Mouse (Mus musculus): ENCODE measurements around the gene Faxc.

Gene Faxc

DNA sequence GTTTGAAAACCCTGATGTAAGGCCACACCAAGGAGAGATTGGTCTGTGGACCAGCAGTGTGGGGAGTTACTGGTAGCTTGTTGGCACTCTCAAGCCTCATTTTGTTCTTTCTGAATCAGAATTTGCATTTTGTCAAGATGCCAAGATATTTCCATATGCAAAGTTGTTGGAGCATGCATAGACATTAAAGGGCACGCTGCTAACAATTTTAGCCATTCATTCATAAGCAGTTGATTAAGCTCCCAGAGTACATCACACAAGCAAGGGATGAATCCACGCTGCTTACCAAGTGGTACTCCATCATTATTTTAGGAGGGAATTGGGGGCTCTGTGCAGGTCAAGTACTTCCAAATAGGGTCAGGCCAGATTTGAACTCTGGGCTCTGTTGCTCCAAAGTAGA, 98.8 kb downstream of the Faxc start:
- no peak for DNase-seq (ENCODE audit: low read depth, low spot score)

All from brain, embryonic 18.5 days (tissue).